Mouse (Mus musculus) heart, embryonic 11.5 days (tissue): ENCODE measurements around the gene Focad. TPM values are rescaled to one million over a fixed set of nuclear protein-coding genes. Genes with fewer than 3 reads are reported as not detected.

Experiments
- ATAC-seq: fragments of 200-750 bp; cut with Nextera tagmentation; replicated peaks from 2 replicates; pipeline ENCODE4 v1.8.0; 2017; ENCODE audit warnings: moderate library complexity; ENCODE audit not compliant: insufficient number of reproducible peaks, low FRiP score, low TSS enrichment
- H3K27ac ChIP-seq: fragments of 300-500 bp; sonication (generic); 2 replicates; pipeline ENCODE4 v1.5.1; 2014; ENCODE audit warnings: mild to moderate bottlenecking, low read depth, low read length
- H3K27me3 ChIP-seq: fragments of 300-500 bp; sonication (generic); 2 replicates; pipeline ENCODE4 v1.6.1; 2014; ENCODE audit warnings: mild to moderate bottlenecking, low read length, mixed read lengths; ENCODE audit not compliant: control insufficient read depth, insufficient read depth
- H3K36me3 ChIP-seq: fragments of 300-500 bp; sonication (generic); 2 replicates; pipeline ENCODE4 v1.6.1; 2014; ENCODE audit warnings: mild to moderate bottlenecking, low read length, moderate library complexity, mixed read lengths; ENCODE audit not compliant: control insufficient read depth, insufficient read depth
- H3K4me1 ChIP-seq: fragments of 300-500 bp; sonication (generic); 2 replicates; pipeline ENCODE4 v1.6.1; 2014; ENCODE audit warnings: low read length; ENCODE audit not compliant: control insufficient read depth, insufficient read depth
- H3K4me2 ChIP-seq: fragments of 300-500 bp; sonication (generic); 2 replicates; pipeline ENCODE4 v1.6.1; 2014; ENCODE audit warnings: mild to moderate bottlenecking, moderate library complexity
- H3K4me3 ChIP-seq: fragments of 300-500 bp; sonication (generic); 2 replicates; pipeline ENCODE4 v1.5.1; 2014; ENCODE audit warnings: low read depth, low read length
- H3K9ac ChIP-seq: fragments of 300-500 bp; sonication (generic); 2 replicates; pipeline ENCODE4 v1.6.1; 2014; ENCODE audit warnings: mild to moderate bottlenecking, low read depth, low read length, moderate library complexity
- H3K9me3 ChIP-seq: fragments of 300-500 bp; sonication (generic); replicated peaks from 2 replicates; pipeline ENCODE4 v1.6.1; 2016; ENCODE audit warnings: low read length; ENCODE audit not compliant: control insufficient read depth
- WGBS: fragments of 180-500 bp; shearing (Covaris S2); extraction: QIAGEN DNeasy Blood & Tissue Kit; methylation state at CpG from one replicate; pipeline ENCODE4 v1.1.7; 2014; ENCODE audit not compliant: insufficient replicate concordance; 5-methylcytosine and 5-hydroxymethylcytosine counted together
- polyA plus RNA-seq: library from polyadenylated mRNA; unstranded; fragments of >200 nt; fragmentation: Nextera tagmentation; extraction: Ambion mirVana; gene quantifications from 2 replicates; pipeline ENCODE4 v1.2.1, GENCODE M21; 2014

Gene Focad
- polyA plus RNA-seq, 1 experiment from 2014 or later = 12.2 TPM

DNA sequence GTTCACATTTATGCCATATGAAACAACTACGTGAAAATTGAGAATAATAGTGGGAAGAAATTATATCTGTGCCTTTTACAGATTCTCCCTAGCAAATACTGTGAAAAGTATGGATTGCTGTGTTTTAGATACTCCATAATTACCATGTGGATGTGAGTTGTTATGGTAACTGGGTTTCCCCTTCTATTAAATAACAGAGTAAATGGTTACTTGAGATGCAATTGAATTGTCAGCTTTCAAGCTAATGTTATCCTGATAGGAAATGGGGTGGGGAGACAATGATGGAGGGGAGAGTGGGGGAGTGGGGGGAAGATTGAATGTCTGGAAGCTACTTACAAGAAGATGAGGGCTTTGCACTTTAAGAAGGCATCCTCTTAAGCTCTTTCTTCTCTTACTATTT is 225.6 kb downstream of the Focad start:
- 78% methylated on average over 1 of the region's 1 CpGs for WGBS
- Histone ChIP-seq H3K4me2 (no peak overlapping the region), H3K9ac (no peak overlapping the region), H3K9me3 (no peaks in the 10 kb centered on the region), H3K27me3 (no peaks in the 10 kb centered on the region), H3K4me3 (no peak overlapping the region), H3K36me3 (no peaks in the 10 kb centered on the region), H3K27ac (no peak overlapping the region), H3K4me1 (no peaks in the 10 kb centered on the region)
- ATAC-seq = no peak

DNA sequence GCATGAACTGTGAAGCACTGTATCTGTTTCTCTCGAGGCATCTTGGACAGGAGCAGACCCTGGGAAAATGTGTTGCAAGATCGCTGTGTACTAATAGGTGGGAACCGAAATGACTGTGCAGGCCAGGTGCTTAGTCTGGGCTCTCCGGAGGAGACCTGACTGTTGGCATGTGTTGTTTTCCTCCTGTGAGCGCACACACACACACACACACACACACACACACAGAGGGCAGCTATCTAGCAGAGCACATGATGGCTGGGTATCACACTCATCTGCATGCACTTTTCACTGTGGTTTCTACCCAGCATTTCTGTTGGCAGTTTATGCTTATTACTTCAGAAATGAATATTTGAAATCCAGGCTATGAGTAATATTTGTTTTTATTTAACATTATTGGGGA is 231.0 kb downstream of the Focad start:
- 83% methylated on average over 5 of the region's 5 CpGs for WGBS
- H3K27ac ChIP-seq = no peak overlapping the region
- ATAC-seq = no peak
- no peak overlapping the region for H3K4me2 ChIP-seq
- no peaks in the 10 kb centered on the region for H3K36me3 ChIP-seq
- H3K9me3 ChIP-seq = no peaks in the 10 kb centered on the region
- no peak overlapping the region for H3K4me3 ChIP-seq
- no peaks in the 10 kb centered on the region for H3K4me1 ChIP-seq
- no peaks in the 10 kb centered on the region for H3K27me3 ChIP-seq
- no peak overlapping the region for H3K9ac ChIP-seq

DNA sequence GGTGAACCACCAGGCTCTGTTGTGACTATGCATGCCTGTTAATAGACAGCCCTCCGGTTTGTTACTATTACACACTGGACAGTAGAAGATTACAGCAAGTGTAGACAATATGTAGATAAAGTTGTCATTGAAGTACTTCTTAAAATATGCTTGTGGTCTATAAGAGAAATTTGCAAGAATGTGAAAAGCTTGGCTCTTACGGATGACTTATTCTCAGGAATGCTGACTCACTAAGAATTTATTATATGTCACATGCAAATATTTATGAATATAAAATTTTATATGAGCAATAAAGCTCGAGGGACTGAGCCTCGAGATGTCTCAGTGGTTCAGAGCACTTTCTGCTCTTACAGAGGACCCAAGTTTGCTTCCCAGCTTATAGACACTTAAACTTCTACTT is 240.1 kb downstream of the Focad start:
- no peak overlapping the region for H3K27ac ChIP-seq
- ATAC-seq = no peak
- WGBS = 76% methylated on average over 4 of the region's 4 CpGs

DNA sequence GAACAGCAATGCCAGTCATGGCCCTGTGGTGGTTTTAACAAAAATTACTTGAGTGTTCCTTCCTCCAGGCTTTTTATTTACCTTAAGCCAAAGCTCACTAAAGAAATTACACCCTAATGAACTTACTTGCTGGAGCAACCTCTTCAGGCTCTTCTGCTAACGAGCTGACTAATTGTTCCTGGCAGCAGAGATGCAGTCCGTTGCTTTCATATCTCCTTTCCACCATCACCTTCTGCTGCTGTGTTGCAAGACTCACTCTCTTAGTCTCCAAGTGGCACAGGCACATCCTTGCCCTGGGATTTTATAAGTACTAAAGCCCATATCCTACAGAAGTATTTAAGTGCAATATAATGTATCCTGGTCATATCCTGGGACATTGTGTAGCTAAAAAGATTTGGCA is 242.3 kb downstream of the Focad start:
- no peak overlapping the region for H3K27ac ChIP-seq
- no peaks in the 10 kb centered on the region for H3K27me3 ChIP-seq
- no peaks in the 10 kb centered on the region for H3K9me3 ChIP-seq
- H3K4me2 ChIP-seq = no peak overlapping the region
- 63% methylated on average over 2 of the region's 2 CpGs for WGBS
- no peaks in the 10 kb centered on the region for H3K4me1 ChIP-seq
- no peak overlapping the region for H3K9ac ChIP-seq
- no peaks in the 10 kb centered on the region for H3K36me3 ChIP-seq
- no peak for ATAC-seq
- no peak overlapping the region for H3K4me3 ChIP-seq

More for the DNA sequence above, 240.1 kb downstream of the Focad start:
- H3K9ac ChIP-seq = no peak overlapping the region
- no peak overlapping the region for H3K4me3 ChIP-seq
- H3K36me3 ChIP-seq = no peaks in the 10 kb centered on the region
- no peaks in the 10 kb centered on the region for H3K4me1 ChIP-seq
- no peaks in the 10 kb centered on the region for H3K9me3 ChIP-seq
- no peaks in the 10 kb centered on the region for H3K27me3 ChIP-seq
- no peak overlapping the region for H3K4me2 ChIP-seq

DNA sequence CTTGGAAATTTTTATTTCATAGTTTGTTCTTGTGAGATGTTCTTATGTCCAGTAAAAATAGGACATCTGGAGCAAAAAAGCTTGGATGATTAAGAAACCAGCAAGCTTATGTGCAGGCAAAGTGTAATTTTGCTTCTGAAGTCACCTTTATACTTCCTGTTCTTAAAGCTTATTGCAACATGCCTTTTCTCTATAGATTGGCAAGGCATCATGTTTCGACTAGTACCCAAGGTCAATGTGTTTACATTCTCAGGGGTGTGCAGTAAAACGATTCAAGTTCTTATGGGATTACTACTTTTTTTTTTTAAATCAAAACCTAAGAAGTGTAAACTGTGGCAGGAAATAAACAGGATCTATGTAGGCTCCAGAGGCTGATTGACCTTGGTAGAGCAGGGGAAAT is 242.9 kb downstream of the Focad start:
- WGBS = 64% methylated on average over 2 of the region's 2 CpGs
- Histone ChIP-seq H3K4me2 (no peak overlapping the region), H3K36me3 (no peaks in the 10 kb centered on the region), H3K27me3 (no peaks in the 10 kb centered on the region), H3K9me3 (no peaks in the 10 kb centered on the region), H3K4me3 (no peak overlapping the region), H3K4me1 (no peaks in the 10 kb centered on the region), H3K9ac (no peak overlapping the region), H3K27ac (no peak overlapping the region)
- ATAC-seq = no peak

DNA sequence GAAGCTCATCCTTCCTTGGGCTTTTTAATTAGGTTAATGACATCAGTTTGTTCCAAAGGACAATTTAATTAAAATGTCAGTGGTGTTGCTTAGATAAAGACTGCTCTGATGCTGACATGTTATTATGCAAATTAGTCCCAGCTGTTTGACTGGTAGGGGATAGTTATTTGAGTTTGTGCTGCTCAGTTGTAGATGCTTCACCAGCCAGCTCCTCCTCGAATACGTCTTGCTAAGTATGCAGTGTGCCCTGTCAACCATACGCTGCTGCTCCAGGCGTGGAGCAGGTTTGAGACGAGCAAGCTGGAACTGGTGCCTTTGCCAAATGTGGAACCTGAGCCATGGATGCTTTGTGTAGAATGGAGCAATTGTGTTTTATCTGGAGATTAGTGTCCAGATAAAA is 243.7 kb downstream of the Focad start:
- no peak overlapping the region for H3K4me2 ChIP-seq
- no peaks in the 10 kb centered on the region for H3K9me3 ChIP-seq
- WGBS = 74% methylated on average over 5 of the region's 5 CpGs
- H3K4me3 ChIP-seq = no peak overlapping the region
- no peaks in the 10 kb centered on the region for H3K4me1 ChIP-seq
- H3K9ac ChIP-seq = no peak overlapping the region
- no peaks in the 10 kb centered on the region for H3K27me3 ChIP-seq
- no peak overlapping the region for H3K27ac ChIP-seq
- H3K36me3 ChIP-seq = no peaks in the 10 kb centered on the region
- ATAC-seq = no peak

DNA sequence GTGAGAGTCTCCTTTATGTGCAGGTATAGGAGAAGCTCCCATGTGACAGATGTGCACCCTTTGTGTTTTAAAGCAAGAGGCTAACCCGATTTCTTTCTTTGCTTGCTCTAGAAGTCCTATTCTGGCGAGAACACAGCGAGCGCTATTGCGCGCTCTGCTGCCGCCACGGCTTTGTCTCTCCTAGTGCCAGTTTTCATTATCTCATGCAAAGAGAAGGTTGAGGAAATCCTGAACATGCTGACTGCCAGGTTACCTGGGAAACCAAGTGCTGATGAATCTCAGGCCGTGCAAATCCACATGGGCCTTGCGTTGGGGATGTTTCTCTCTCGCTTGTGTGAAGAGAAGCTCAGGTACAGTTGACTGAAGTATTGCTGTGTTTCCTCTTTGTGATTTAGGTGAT is 250.0 kb downstream of the Focad start:
- H3K36me3 ChIP-seq = no peaks in the 10 kb centered on the region
- no peak overlapping the region for H3K27ac ChIP-seq
- 91% methylated on average over 11 of the region's 11 CpGs for WGBS
- ATAC-seq = no peak
- no peak overlapping the region for H3K4me2 ChIP-seq
- H3K9me3 ChIP-seq = no peaks in the 10 kb centered on the region
- no peak overlapping the region for H3K9ac ChIP-seq
- H3K4me3 ChIP-seq = no peak overlapping the region
- H3K27me3 ChIP-seq = no peaks in the 10 kb centered on the region
- no peaks in the 10 kb centered on the region for H3K4me1 ChIP-seq

DNA sequence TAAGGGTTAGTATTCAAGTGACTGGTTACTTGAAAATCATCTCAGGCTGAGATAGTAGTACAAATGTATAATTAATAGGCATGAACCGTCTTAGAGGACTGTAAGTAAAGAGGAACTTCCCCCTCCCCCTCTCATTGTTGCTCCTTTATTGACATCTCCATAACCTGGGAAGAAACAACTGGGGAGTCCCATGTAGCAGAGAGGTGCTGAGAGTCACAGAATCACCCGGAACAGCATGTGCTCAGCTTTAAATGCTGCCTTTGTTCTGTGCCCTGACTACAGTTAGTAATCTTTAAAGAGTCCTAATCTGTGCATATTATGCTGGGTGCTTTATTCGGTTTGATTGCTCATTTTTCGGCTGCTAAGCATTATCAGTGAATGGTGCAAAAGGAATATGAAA is 250.6 kb downstream of the Focad start:
- WGBS = 70% methylated on average over 4 of the region's 4 CpGs
- H3K36me3 ChIP-seq = no peaks in the 10 kb centered on the region
- no peaks in the 10 kb centered on the region for H3K4me1 ChIP-seq
- no peak overlapping the region for H3K9ac ChIP-seq
- no peaks in the 10 kb centered on the region for H3K9me3 ChIP-seq
- no peaks in the 10 kb centered on the region for H3K27me3 ChIP-seq
- no peak overlapping the region for H3K27ac ChIP-seq
- H3K4me3 ChIP-seq = no peak overlapping the region
- ATAC-seq = no peak
- H3K4me2 ChIP-seq = no peak overlapping the region

DNA sequence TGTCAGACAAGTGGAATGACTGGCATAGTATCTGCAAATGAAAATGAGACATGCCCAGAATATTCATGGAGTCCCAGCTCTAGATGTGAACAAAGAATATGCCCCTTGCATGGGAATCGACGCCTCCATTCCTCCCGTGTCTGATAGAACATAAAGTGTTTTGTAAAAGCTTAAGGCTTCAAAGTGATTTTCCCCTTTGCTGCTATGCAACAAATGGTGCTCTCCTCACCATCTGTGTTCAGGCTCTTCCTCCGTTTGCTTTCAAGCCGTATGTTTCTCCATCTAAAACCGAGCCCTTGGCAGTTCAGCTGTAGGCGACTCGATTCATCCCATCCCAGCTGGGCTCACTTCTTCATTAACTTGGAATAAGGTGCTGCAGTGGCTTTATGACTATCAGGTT is 251.5 kb downstream of the Focad start:
- Histone ChIP-seq H3K27ac (no peak overlapping the region), H3K9ac (no peak overlapping the region), H3K27me3 (no peaks in the 10 kb centered on the region), H3K4me3 (no peak overlapping the region), H3K36me3 (no peaks in the 10 kb centered on the region), H3K4me1 (no peaks in the 10 kb centered on the region), H3K9me3 (no peaks in the 10 kb centered on the region), H3K4me2 (no peak overlapping the region)
- 75% methylated on average over 8 of the region's 8 CpGs for WGBS
- no peak for ATAC-seq
